Mouse (Mus musculus): ENCODE results near the gene Dbp. TPM values are rescaled to one million over a fixed set of nuclear protein-coding genes. Genes with fewer than 3 reads are reported as not detected.
A peak's percentile ranks its signal among the peaks of the same experiment; 100 is the strongest.

Dbp gene
- polyA plus RNA-seq, 2 experiments, result 0.51 to 0.69 TPM

- ATAC-seq (ENCODE audit: insufficient read depth) (no peak), DNase-seq (ENCODE audit: low read depth in 3 of 3, low spot score in 3 of 3) (peak in 1 of 3 experiments; percentile 9)
- H3K9ac ChIP-seq (replicated peaks), result no peak overlapping the region
- TF ChIP-seq CTCF (IDR thresholded peaks at IDR 0.05; ENCODE audit: low read depth) (no peak), EP300 (IDR thresholded peaks at IDR 0.05; ENCODE audit: low read depth) (no peak)
- H3K9me3 ChIP-seq (ENCODE audit: control insufficient read depth, low read length), result no peaks in the 10 kb centered on the region
- H3K4me3 ChIP-seq (ENCODE audit: insufficient read depth in 1 of 2, low read depth in 2 of 2, low read length in 2 of 2), result no peak overlapping the region
- H3K27me3 ChIP-seq (ENCODE audit: control insufficient read depth, insufficient read depth, low read length), result no peaks in the 10 kb centered on the region
- H3K4me2 ChIP-seq (ENCODE audit: low read depth), result no peak overlapping the region
- peaks cover 3 to 10% of the 10 kb centered on the region in 2 experiments; a peak in 2 of 4 replicates for H3K4me1 ChIP-seq (replicated peaks; ENCODE audit: control insufficient read depth in 2 of 2, insufficient read depth in 2 of 2, low read length in 1 of 2)
- 57% methylated on average over 14 of the region's 14 CpGs for WGBS (ENCODE audit: insufficient replicate concordance)
- H3K36me3 ChIP-seq (replicated peaks; ENCODE audit: control insufficient read depth, insufficient read depth, low read depth), result no peaks in the 10 kb centered on the region
- no peak overlapping the region for H3K27ac ChIP-seq
Measured at GRCm38 (mm10) chr7:45679966-45680621, 24.8 kb upstream of the Dbp start.

- Histone ChIP-seq H3K9me3 (ENCODE audit: control insufficient read depth, low read length) (no peaks in the 10 kb centered on the region), H3K27ac (no peak overlapping the region), H3K36me3 (replicated peaks; ENCODE audit: control insufficient read depth, insufficient read depth, low read depth) (no peaks in the 10 kb centered on the region), H3K4me3 (ENCODE audit: insufficient read depth in 1 of 2, low read depth in 2 of 2, low read length in 2 of 2) (no peak overlapping the region), H3K4me1 (replicated peaks; ENCODE audit: control insufficient read depth in 2 of 2, insufficient read depth in 2 of 2, low read length in 1 of 2) (peaks cover 3 to 10% of the 10 kb centered on the region in 2 experiments; a peak in 2 of 4 replicates), H3K27me3 (ENCODE audit: control insufficient read depth, insufficient read depth, low read length) (no peaks in the 10 kb centered on the region), H3K9ac (replicated peaks) (no peak overlapping the region), H3K4me2 (ENCODE audit: low read depth) (no peak overlapping the region)
- DNase-seq (ENCODE audit: low read depth in 3 of 3, low spot score in 3 of 3) (no peak), ATAC-seq (ENCODE audit: insufficient read depth) (no peak)
- TF ChIP-seq EP300 (IDR thresholded peaks at IDR 0.05; ENCODE audit: low read depth) (no peak), CTCF (IDR thresholded peaks at IDR 0.05; ENCODE audit: low read depth) (no peak)
- 42% methylated on average over 8 of the region's 8 CpGs for WGBS (ENCODE audit: insufficient replicate concordance)
Measured at GRCm38 (mm10) chr7:45681046-45681736, 23.7 kb upstream of the Dbp start.

- Histone ChIP-seq H3K4me1 (replicated peaks; ENCODE audit: control insufficient read depth in 2 of 2, insufficient read depth in 2 of 2, low read length in 1 of 2) (peaks cover 3 to 10% of the 10 kb centered on the region in 2 experiments; a peak in 2 of 4 replicates), H3K4me2 (ENCODE audit: low read depth) (peak overlapping the region; percentile 53), H3K27me3 (ENCODE audit: control insufficient read depth, insufficient read depth, low read length) (no peaks in the 10 kb centered on the region), H3K9me3 (ENCODE audit: control insufficient read depth, low read length) (no peaks in the 10 kb centered on the region), H3K36me3 (replicated peaks; ENCODE audit: control insufficient read depth, insufficient read depth, low read depth) (no peaks in the 10 kb centered on the region), H3K27ac (no peak overlapping the region), H3K9ac (replicated peaks) (no peak overlapping the region), H3K4me3 (ENCODE audit: insufficient read depth in 1 of 2, low read depth in 2 of 2, low read length in 2 of 2) (no peak overlapping the region)
- peak; percentile 57 to 63 (median 58) for DNase-seq (ENCODE audit: low read depth in 3 of 3, low spot score in 3 of 3)
- 22% methylated on average over 14 of the region's 14 CpGs for WGBS (ENCODE audit: insufficient replicate concordance)
- ATAC-seq (ENCODE audit: insufficient read depth), result peak; percentile 52; the same call in 1 of the 2 replicates
- no peak for TF ChIP-seq EP300 (IDR thresholded peaks at IDR 0.05; ENCODE audit: low read depth)
- TF ChIP-seq CTCF (IDR thresholded peaks at IDR 0.05; ENCODE audit: low read depth), result peak; percentile 97
Measured at GRCm38 (mm10) chr7:45682144-45683126, 22.5 kb upstream of the Dbp start.

- H3K4me3 ChIP-seq (ENCODE audit: insufficient read depth in 1 of 2, low read depth in 2 of 2, low read length in 2 of 2), result no peak within 1 kb of the TSS
- no peaks in the 10 kb centered on the region for H3K27me3 ChIP-seq (ENCODE audit: control insufficient read depth, insufficient read depth, low read length)
- no peak within 1 kb of the TSS for H3K9ac ChIP-seq (replicated peaks)
- ATAC-seq (ENCODE audit: insufficient read depth), result no peak
- H3K36me3 ChIP-seq (replicated peaks; ENCODE audit: control insufficient read depth, insufficient read depth, low read depth), result no peaks in the 10 kb centered on the region
- no peak for TF ChIP-seq CTCF (IDR thresholded peaks at IDR 0.05; ENCODE audit: low read depth)
- no peak for TF ChIP-seq EP300 (IDR thresholded peaks at IDR 0.05; ENCODE audit: low read depth)
- no peak within 1 kb of the TSS for H3K4me2 ChIP-seq (ENCODE audit: low read depth)
- no peaks in the 10 kb centered on the region for H3K9me3 ChIP-seq (ENCODE audit: control insufficient read depth, low read length)
- H3K27ac ChIP-seq, result no peak within 1 kb of the TSS
- H3K4me1 ChIP-seq (replicated peaks; ENCODE audit: control insufficient read depth in 2 of 2, insufficient read depth in 2 of 2, low read length in 1 of 2), result peaks cover 3 to 10% of the 10 kb centered on the region in 2 experiments; a peak in 2 of 4 replicates
- no peak for DNase-seq (ENCODE audit: low read depth in 3 of 3, low spot score in 3 of 3)
- 66% methylated on average over 7 of the region's 7 CpGs for WGBS (ENCODE audit: insufficient replicate concordance)
Measured at GRCm38 (mm10) chr7:45683396-45684050, 21.4 kb upstream of the Dbp start, which contains the start of gene Ntn5. Ntn5 (plus strand) TSS chr7:45684022.
